Mouse (Mus musculus) gastrocnemius, postnatal 25 days (tissue): ENCODE results near the gene Trim30a. TPM values are rescaled to one million over a fixed set of nuclear protein-coding genes. Genes with fewer than 3 reads are reported as not detected.
"Not testable (repeated sequence)": the region's sequence is repeated elsewhere in the genome, so short reads cannot be mapped to it uniquely, and the experiment has no call there.

Experiments used
- DNase-seq: peaks from one replicate; pipeline ENCODE4 v3.0.0; 2022
- long read RNA-seq, 2 experiments: library from polyadenylated mRNA; stranded (forward); transcript quantifications; one replicate each; pipeline ENCODE4 v2.0.0; 2021
- total RNA-seq, 2 experiments: library from RNA; stranded (reverse); gene quantifications; 1 replicate in 1 of 2; 2 replicates in 1 of 2; pipeline ENCODE4 v1.2.3; 2021

Gene Trim30a
- total RNA-seq, result 1 to 10 TPM; 1.2 to 1.4 TPM
- long read RNA-seq, experiment 1, result 0 reads
- long read RNA-seq, experiment 2, result 0 reads

DNA sequence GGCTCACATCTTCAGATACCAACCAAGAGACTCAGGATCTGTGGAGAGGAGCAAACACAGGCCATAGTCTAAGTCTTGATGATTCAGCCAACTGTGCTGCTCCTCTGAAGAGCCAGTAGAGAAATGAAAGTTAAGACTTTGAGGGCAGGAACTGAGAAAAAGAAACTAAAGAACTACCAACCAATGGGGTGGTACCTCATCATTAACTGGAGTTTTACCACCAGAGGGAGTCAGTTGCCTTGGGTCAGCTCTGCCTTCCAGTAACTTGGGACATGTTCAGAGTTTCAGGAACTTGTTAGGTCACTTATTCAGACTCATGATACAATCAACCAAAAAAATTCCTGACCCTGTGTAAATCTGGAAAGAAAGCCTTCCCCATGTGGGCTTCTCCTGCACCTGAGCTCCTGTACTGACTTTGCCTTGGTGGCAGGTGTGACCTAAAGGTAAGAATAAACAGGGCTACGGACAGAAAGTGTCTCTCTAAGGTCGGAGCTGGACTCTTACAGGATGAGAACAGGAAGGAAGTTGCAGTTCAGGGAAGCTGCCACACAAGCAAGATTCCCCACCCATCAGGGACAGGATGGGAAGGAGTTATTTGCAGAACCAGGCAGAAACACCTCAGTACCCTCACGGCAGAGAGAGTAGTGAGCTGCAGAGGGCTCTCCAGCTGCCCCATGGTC is at the start of gene Trim30a:
Gene Trim30a (minus strand): TSS at position 129 of the 680 bp plus-strand sequence.
- no peak for DNase-seq

DNA sequence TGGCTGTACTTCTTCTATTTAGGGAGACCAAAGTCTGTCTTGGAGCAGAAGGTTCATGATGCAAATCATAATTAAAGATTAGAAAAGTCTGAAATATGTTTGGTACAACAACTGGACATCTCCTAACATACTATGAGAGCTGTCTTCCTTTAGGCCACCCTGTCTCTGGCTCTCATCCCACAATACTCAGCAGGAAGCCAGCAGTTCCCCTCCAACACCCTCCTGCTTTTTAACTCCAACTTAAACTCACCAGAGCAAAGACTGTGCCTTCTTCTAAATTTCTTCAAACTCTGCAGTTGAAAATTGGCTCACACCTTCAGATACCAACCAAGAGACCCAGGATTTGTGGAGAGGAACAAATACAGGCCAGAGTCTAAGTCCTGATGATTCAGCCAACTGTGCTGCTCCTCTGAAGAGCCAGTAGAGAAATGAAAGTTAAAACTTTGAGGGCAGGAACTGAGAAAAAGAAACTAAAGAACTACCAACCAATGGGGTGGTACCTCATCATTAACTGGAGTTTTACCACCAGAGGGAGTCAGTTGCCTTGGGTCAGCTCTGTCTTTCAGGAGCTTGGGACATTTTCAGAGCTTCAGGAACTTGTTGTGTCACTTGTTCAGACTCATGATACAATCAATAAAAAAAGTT is 42.5 kb upstream of the Trim30a start, which contains the start of gene Trim30d:
Gene Trim30d (minus strand): TSS at position 429 of the 645 bp plus-strand sequence.
- not testable (repeated sequence) for DNase-seq

DNA sequence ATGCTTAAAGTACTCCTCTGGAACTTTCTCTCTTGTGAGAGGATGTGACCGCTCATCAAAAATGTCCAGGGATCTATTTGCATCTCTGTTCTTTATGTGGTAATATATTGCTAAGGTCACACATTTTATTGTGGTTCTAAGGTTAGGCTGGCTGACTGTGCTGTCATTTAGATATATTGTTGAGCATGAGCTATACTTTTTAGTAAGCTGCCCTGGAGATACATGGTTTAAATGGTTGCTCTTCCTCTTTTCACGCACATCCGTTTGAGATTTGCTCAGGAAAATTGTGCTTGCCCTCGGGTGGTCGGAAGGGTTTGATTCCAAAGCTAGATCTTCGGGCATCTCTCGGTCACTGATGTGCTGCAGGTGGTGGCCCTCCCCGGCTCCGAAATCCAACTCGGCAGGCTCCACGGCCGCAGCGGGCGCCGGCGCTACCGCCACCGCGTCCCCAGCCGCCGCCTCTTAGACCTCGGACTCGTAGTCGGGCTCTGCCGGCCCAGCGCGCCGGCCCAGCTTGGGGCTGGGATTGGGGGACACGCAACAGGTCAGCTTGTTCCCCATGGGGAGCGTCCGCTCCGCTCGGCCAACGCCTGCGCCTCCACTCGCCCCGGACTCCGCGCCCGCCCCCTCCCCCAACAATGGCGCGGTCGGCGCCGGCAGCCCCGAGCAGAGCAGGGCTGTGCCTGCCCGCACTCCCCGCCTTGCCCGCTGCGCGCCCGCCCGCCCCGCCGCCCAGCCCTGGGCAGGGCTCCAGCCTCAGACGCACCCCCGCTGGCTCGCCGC is 36.8 kb upstream of the Trim30a start:
- DNase-seq, result no peak

DNA sequence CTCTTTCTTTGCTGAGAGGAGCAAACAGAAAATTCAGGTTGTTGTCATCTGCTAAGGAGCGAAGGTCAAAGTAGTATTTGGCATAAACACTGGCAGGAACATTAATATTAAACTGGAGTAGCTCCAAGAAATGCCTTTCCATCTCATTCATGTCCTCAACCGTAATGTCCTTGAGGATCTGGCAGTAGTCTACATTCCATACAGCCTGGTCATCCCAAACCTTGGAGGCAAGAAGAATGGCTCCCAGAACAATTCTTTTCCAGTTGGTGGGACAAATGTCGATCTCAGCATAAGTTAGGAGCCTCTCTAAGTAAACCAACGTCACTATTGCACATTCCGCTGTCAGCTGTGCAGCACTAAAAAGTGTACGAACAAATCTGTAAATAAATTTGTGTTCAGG is 36.2 kb upstream of the Trim30a start:
- DNase-seq, result not testable (repeated sequence)

DNA sequence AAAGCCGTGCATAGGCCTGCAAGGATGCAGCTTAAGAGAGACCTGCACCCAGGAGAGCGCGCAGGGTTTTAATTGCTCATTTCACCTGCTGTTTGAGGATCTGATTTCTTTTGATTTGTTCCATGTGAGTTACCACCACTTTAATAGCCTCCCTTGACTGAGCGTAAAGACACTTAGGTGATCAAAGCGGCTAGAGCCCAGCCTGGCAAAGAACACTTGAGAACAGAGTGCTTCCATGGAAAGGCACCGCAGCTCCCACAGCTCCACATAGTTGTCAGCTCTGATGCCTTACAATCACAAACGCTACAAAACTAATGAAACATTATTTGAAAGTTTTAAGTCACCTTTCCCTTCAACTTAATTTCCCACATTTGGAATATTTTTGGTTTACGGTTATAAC is 34.5 kb upstream of the Trim30a start:
- not testable (repeated sequence) for DNase-seq

DNA sequence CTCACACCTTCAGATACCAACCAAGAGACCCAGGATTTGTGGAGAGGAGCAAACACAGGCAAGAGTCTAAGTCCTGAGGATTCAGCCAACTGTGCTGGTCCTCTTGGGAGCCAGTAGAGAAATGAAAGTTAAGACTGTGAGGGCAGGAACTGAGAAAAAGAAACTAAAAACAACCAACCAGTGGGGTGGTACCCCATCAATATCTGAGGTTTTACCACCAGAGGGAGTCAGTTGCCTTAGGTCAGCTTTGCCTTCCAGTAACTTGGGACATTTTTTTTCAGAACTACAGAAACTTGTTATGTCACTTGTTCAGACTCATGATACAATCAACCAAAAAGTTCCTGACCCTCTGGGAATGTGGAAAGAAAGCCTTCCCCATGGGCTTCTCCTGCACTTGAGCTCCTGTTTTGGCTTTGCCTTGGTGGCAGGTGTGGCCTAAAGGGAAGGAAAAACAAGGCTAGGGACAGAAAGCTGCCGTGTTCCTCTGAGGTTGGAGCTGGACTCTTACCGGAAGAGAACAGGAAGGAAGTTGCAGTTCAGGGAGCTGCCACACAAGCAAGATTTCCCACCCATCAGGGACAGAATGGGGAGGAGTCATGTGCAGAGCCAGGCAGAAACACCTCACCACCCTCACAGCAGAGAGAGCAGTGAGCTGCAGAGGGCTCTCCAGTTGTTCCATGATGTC is 18.9 kb downstream of the Trim30a start:
- no peak for DNase-seq

DNA sequence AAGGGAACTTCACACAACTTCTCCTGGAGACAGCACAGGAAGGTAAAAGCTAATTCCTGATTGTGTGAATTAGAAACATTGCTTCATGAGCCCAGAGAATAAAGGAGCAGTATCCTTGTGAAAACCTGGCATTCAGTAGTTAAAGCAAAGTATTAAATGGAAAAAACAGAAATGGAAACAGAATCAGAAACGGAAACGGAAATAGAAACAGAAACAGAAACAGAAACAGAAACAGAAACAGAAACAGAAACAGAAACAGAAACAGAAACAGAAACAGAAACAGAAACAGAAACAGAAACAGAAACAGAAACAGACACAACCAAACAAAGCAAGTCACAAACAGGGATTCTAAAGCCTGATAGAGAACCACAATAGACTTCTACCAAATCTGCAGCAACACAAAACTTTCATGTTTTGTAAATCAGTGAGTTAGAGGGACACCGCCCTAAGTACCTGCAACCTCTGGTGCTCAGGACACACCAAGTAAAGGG is 60.5 kb downstream of the Trim30a start:
- DNase-seq, result no peak

DNA sequence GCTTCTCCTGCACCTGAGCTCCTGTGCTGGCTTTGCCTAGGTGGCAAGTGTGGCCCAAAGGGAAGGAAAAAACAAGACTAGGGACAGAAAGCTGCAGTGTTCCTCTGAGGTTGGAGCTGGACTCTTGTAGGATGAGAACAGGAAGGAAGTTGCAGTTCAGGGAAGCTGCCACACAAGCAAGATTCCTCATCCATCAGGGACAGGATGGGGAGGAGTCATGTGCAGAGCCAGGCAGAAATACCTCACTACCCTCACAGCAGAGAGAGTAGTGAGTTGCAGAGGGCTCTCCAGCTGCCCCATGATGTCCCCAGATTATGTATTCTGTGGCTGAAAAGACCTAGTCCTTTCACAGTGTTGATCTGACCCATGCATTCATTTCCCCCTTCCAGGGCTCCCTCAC is 63.9 kb downstream of the Trim30a start:
- DNase-seq, result no peak

DNA sequence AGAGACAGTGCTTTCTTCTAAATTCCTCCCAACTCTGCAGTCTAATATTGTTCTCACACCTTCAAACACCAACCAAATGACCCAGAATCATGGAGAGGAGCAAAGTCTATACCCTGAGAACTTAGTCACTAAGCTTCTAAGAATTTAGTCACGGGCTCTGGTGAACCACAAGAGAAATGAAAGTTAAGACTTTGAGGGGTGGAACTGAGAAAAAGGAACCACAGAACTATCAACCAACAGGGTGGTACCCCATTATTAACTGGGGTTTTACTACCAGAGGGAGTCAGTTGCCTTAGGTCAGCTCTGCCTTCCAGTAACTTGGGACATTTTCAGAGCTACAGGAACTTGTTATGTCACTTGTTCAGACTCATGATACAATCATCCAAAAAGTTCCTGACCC is 64.3 kb downstream of the Trim30a start, which contains the start of gene Trim30c:
Gene Trim30c (minus strand): TSS at position 140 of the 400 bp plus-strand sequence.
- no peak for DNase-seq

DNA sequence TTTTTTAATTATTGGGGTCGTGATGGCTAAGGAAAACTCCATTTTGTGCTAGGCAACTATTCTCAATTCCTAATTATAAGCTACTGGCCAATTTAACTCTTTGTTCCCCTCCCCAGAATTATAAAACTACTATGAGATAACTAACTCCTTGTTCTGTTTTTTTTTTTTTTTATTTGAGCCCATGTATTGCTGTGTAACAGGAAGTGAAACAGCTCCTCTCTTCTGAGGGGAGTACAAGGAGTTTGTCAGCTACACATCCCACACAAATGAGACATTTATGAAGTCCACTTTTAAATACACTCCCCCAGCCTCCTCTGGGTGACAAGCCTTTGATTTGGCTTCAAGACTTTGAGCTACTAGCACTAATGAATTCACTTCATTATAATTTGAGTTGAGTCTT is 66.5 kb downstream of the Trim30a start:
- no peak for DNase-seq

DNA sequence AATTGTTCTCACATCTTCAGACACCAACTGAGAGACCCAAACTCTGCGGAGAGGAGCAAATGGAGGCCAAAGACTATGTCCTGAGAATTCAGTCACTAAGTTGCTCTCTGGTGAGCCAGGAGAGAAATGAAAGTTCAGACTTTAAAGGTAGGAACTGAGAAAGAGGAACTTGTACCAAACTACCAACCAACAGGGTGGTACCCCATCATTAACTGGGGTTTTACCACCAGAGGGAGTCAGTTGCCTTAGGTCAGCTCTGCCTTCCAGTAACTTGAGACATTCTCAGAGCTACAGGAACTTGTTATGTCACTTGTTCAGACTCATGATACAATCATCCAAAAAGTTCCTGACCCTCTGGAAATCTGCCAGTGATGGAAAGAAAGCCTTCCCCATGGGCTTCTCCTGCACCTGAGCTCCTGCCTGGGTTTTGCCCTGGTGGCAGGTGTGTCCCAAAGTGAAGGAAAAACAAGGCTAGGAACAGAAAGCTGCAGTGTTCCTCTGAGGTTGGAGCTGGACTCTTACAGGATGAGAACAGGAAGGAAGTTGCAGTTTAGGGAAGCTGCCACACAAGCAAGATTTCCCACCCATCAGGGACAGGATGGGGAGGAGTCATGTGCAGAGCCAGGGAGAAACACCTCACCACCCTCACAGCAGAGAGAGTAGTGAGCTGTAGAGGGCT is 95.1 kb downstream of the Trim30a start, which contains the start of gene Trim30b:
Gene Trim30b (minus strand): TSS at position 149 of the 679 bp plus-strand sequence.
- no peak for DNase-seq

DNA sequence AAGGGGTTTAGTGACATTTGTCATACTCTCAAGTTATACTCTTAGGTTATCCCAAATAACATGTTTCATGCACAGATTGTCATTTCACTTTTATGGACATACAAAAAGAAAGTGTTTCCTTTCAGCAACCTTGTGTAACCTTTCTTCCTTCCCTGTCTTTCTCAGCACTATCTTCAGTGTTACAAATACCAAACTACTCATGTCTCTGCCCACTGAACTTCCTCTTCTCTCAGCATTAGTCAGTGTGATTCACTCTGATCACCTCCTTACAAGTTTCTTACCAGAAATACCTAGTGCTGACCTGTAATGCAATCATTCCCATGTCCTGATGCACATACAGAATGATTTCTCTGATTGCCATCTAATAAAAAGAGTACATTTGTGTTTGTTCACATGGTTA is 98.7 kb downstream of the Trim30a start:
- no peak for DNase-seq

Other genes with a start within 250 kb of the Trim30a start
- gene Trim6, start 246.4 kb downstream of the Trim30a start, total RNA-seq, result under 1 TPM in 1 of 2 experiments, not detected in 1; 0.11 TPM
- gene Trim34a, start 220.7 kb downstream of the Trim30a start, total RNA-seq, result 1 to 10 TPM; 1.0 to 1.6 TPM
- 1 to 10 TPM in 1 of 2 experiments, under 1 TPM in 1; 0.99 to 1.1 TPM for gene Trim5, start 177.1 kb downstream of the Trim30a start, total RNA-seq
- 1 to 10 TPM; 2.1 to 3.8 TPM for gene Trim12a, start 149.7 kb downstream of the Trim30a start, total RNA-seq
- gene Trim34b, start 135.7 kb downstream of the Trim30a start, total RNA-seq, result under 1 TPM in 1 of 2 experiments, not detected in 1; 0.16 TPM
- gene Trim12c, start 111.8 kb downstream of the Trim30a start, total RNA-seq, result 1 to 10 TPM; 2.5 TPM
- gene Trim30b, start 95.3 kb downstream of the Trim30a start, total RNA-seq, result not detected
- not detected for gene Trim30c, start 64.4 kb downstream of the Trim30a start, total RNA-seq
- under 1 TPM; 0.49 to 0.54 TPM for gene Trim30d, start 42.7 kb upstream of the Trim30a start, total RNA-seq
- gene Olfr651, start 84.9 kb upstream of the Trim30a start, total RNA-seq, result not detected
- not detected for gene Olfr652, start 95.7 kb upstream of the Trim30a start, total RNA-seq
- not detected for gene Olfr653, start 112.1 kb upstream of the Trim30a start, total RNA-seq
- gene Olfr654, start 121.8 kb upstream of the Trim30a start, total RNA-seq, result not detected
- gene Olfr655, start 136.6 kb upstream of the Trim30a start, total RNA-seq, result not detected
- gene Olfr656, start 148.8 kb upstream of the Trim30a start, total RNA-seq, result not detected
- gene Olfr657, start 159.6 kb upstream of the Trim30a start, total RNA-seq, result not detected
- not detected for gene Olfr658, start 182.1 kb upstream of the Trim30a start, total RNA-seq
- not detected for gene Olfr659, start 201.6 kb upstream of the Trim30a start, total RNA-seq
- not detected for gene Olfr661, start 221.3 kb upstream of the Trim30a start, total RNA-seq